In the genomic region with DNA sequence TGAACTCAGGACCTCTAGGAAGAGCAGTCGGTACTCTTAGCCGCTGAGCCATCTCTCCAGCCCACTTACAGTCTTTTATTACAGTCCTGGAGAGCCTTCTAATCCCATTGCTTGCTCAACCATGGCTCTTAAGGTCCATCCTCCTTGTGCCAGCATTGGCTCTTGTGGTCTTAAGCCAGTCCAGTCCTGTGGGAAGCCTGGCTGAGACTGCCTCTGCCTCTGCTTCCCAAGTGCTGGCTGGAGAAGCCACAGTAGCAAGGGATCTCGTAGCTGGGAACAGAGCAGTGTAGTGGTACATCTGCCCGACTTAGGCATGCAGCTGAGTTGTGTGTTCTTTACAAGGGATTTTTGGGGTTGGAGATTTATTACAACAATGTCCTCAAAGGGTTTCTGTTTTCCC, we compare ENCODE assay signal across 19 mouse cellular contexts.
"Had no signal": no experiment of that assay in that cellular context is flagged by ENCODE, and none has a peak within 500 bp of the region (broad histone marks: within the 10 kb centered on the region; RNA-seq: fewer than 3 reads in every experiment).

No protein-coding gene starts in this region.

- H3K4me2 ChIP-seq: limb, embryonic 12.5 days; limb, embryonic 15.5 days; liver, embryonic 11.5 days; liver, embryonic 15.5 days; midbrain, embryonic 12.5 days; neural tube, embryonic 13.5 days had no signal

- ATAC-seq: midbrain, embryonic 16.5 days had no signal

- H3K27ac ChIP-seq: kidney, postnatal 0 days; layer of hippocampus, adult 2 months; limb, embryonic 12.5 days; limb, embryonic 15.5 days; liver, embryonic 15.5 days; macrophage; midbrain, embryonic 12.5 days; neural tube, embryonic 13.5 days had no signal

- H3K9me3 ChIP-seq: limb, embryonic 12.5 days; limb, embryonic 15.5 days; liver, embryonic 15.5 days; midbrain, embryonic 12.5 days; neural tube, embryonic 13.5 days had no signal

- H3K4me3 ChIP-seq: layer of hippocampus, adult 2 months; limb, embryonic 12.5 days; limb, embryonic 15.5 days; liver, embryonic 15.5 days; midbrain, embryonic 12.5 days; myocyte; neural tube, embryonic 13.5 days had no signal

- DNase-seq: kidney, adult 18-20 months; layer of hippocampus, postnatal 36 days; left cerebral cortex, postnatal 4 days; lung, adult 2 months; lung, postnatal 14 days; retina, postnatal 1 day; right cerebral cortex, postnatal 25 days; thymus, postnatal 36 days had no signal

- H3K4me1 ChIP-seq: limb, embryonic 12.5 days; limb, embryonic 15.5 days; midbrain, embryonic 12.5 days; neural tube, embryonic 13.5 days had no signal

- H3K27me3 ChIP-seq: limb, embryonic 12.5 days; limb, embryonic 15.5 days; liver, embryonic 15.5 days; midbrain, embryonic 12.5 days; neural tube, embryonic 13.5 days had no signal

- H3K9ac ChIP-seq: limb, embryonic 12.5 days; limb, embryonic 15.5 days; liver, embryonic 15.5 days; midbrain, embryonic 12.5 days; neural tube, embryonic 13.5 days had no signal
